Mouse (Mus musculus): ENCODE measurements at regions not wholly inside any gene's neighbourhood (a gene's known extent, or its start where the extent isn't known, plus 50 kb on each side); places are given as distances from the start of the nearest gene placed in this dataset.
"Not testable (repeated sequence)": the region's sequence is repeated elsewhere in the genome, so short reads cannot be mapped to it uniquely, and the experiment has no call there.

DNA sequence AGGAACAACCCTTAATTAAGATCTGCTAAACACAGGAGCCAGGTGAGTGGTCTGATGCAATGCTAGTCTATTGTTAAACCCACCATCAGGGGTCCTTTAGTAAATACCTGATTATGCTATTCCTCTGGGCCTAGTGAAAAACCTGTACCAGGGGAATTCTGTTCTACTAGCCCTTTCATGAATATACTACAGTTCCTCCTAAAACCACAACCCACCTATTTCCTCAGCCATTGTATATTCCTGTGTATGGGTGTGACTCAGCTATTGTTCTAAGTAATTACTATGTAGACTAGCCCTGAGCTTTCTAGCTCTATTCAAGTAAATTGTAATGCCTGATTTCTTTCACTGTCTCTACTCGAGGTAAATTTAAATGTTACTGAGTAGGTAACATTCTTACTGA lies 57.0 kb upstream of the Egfem1 start:
- peak; percentile 43; the same call in 1 of the 2 replicates for TF ChIP-seq NANOG (IDR thresholded peaks at IDR 0.05; ENCODE audit: borderline replicate concordance, low read length)
- H3K9me3 ChIP-seq (ENCODE audit: low read length); H3K4me3 ChIP-seq (replicated peaks; ENCODE audit: low read length); H3K36me3 ChIP-seq (ENCODE audit: insufficient read depth, low read length); H3K27me3 ChIP-seq (ENCODE audit: insufficient read depth, low read length): not testable (repeated sequence)
- peaks cover 20% of the 10 kb centered on the region for H3K4me1 ChIP-seq (replicated peaks; ENCODE audit: low read depth, low read length)

DNA sequence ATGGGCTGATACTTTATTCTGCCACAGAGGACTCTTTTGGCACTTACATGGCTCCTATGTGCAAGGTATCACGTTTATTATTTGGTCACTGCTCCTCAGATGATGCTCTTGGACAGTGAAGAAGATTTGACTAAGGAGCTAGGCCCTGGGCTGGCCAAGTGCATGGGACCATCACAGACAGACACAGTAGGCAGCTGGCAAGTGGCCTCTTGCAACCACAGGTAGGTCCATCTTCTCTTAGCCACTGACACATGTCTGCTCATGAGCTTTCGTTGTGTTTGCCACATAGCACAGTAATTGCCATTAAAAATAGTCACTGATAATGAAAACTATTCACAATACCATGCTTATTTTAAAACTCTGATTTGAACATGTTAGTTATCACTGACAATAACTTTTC lies 54.1 kb upstream of the Egfem1 start:
- no peaks in the 10 kb centered on the region for H3K36me3 ChIP-seq (ENCODE audit: insufficient read depth, low read length)
- peaks cover 3% of the 10 kb centered on the region; the same call in 1 of the 2 replicates for H3K9me3 ChIP-seq (ENCODE audit: low read length)
- peaks cover 26% of the 10 kb centered on the region for H3K4me1 ChIP-seq (replicated peaks; ENCODE audit: low read depth, low read length)
- no peak for TF ChIP-seq POU5F1 (IDR thresholded peaks at IDR 0.05; ENCODE audit: borderline replicate concordance, low read length)
- TF ChIP-seq NANOG (IDR thresholded peaks at IDR 0.05; ENCODE audit: borderline replicate concordance, low read length) = no peak
- no peak for TF ChIP-seq CTCF (conservative IDR thresholded peaks at IDR 0.05; ENCODE audit: low read length)
- no peaks in the 10 kb centered on the region for H3K27me3 ChIP-seq (ENCODE audit: insufficient read depth, low read length)
- H3K4me3 ChIP-seq (replicated peaks; ENCODE audit: low read length) = no peak overlapping the region

DNA sequence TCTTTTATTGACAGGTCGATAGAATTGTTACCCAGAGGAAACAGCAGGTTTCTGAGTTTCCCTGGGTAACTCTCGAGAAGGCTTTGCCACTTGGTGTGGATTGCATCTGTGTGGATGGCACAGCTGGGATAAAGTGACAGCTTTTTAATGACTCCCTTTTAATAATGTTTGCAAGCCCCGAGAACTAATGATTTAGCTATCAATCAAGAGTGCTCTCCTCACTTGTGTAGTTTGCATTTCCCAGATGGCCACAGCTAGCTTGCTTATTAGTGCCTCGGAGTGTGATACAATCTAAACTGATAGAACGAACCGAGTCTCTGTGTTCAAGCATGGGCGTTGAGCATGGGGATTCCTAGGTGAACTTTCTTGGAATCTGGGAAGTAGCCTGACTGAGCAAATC lies 51.0 kb upstream of the Egfem1 start:
- no peaks in the 10 kb centered on the region for H3K36me3 ChIP-seq (ENCODE audit: insufficient read depth, low read length)
- peaks cover 12% of the 10 kb centered on the region for H3K4me1 ChIP-seq (replicated peaks; ENCODE audit: low read depth, low read length)
- TF ChIP-seq CTCF (conservative IDR thresholded peaks at IDR 0.05; ENCODE audit: low read length) (no peak), POU5F1 (IDR thresholded peaks at IDR 0.05; ENCODE audit: borderline replicate concordance, low read length) (no peak)

DNA sequence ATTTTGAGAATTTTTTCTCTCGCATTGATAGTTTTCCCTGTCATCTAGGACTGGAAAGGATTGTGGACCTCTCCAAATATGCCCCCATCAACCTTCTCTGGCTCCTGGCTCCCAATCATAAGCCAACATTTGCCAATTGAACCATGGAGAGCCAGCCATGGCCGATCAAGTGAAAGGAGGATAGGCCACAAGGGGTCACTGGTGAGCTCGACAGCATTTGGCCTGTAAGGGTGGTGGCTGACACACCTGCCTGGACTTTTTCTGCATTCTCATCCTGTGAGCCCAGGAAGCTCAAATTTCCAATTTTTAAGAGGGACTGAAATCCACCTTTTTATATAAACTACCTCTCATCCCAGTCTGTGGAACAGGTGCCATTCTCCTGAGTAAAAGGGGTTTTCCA lies 50.0 kb upstream of the Egfem1 start:
- H3K4me1 ChIP-seq (replicated peaks; ENCODE audit: low read depth, low read length) = peaks cover 11% of the 10 kb centered on the region
- H3K27me3 ChIP-seq (ENCODE audit: insufficient read depth, low read length) = no peaks in the 10 kb centered on the region
- H3K4me3 ChIP-seq (replicated peaks; ENCODE audit: low read length) = no peak overlapping the region
- H3K9me3 ChIP-seq (ENCODE audit: low read length) = no peaks in the 10 kb centered on the region
- H3K36me3 ChIP-seq (ENCODE audit: insufficient read depth, low read length) = no peaks in the 10 kb centered on the region
- TF ChIP-seq NANOG (IDR thresholded peaks at IDR 0.05; ENCODE audit: borderline replicate concordance, low read length) (no peak), CTCF (conservative IDR thresholded peaks at IDR 0.05; ENCODE audit: low read length) (peak; percentile 81), POU5F1 (IDR thresholded peaks at IDR 0.05; ENCODE audit: borderline replicate concordance, low read length) (no peak)

More for the DNA sequence above, 51.0 kb upstream of the Egfem1 start:
- H3K9me3 ChIP-seq (ENCODE audit: low read length) = no peaks in the 10 kb centered on the region
- H3K4me3 ChIP-seq (replicated peaks; ENCODE audit: low read length) = no peak overlapping the region
- H3K27me3 ChIP-seq (ENCODE audit: insufficient read depth, low read length) = no peaks in the 10 kb centered on the region

Data from E14TG2a.4 (cell line).